Mouse (Mus musculus) stomach, embryonic 14.5 days (tissue): Measurements from ENCODE around the gene Smg1. TPM values are rescaled to one million over a fixed set of nuclear protein-coding genes. Genes with fewer than 3 reads are reported as not detected.
A peak's percentile ranks its signal among the peaks of the same experiment; 100 is the strongest.

ENCODE experiments used
- ATAC-seq: fragments of 200-750 bp; cut with Nextera tagmentation; 2 replicates; pipeline ENCODE4 v1.8.0; 2017; ENCODE audit warnings: low read depth, moderate TSS enrichment; ENCODE audit not compliant: insufficient number of reproducible peaks, insufficient read depth, low FRiP score
- H3K27ac ChIP-seq: fragments of 300-500 bp; sonication (generic); 2 replicates; pipeline ENCODE4 v1.5.1; 2014; ENCODE audit warnings: mild to moderate bottlenecking, low read length, moderate library complexity, mixed read lengths
- H3K27me3 ChIP-seq: fragments of 300-500 bp; sonication (generic); 2 replicates; pipeline ENCODE4 v1.6.1; 2014; ENCODE audit warnings: low read length, control low read depth, mixed read lengths; ENCODE audit not compliant: control insufficient read depth, insufficient read depth
- H3K36me3 ChIP-seq: fragments of 300-500 bp; sonication (generic); 2 replicates; pipeline ENCODE4 v1.6.1; 2014; ENCODE audit warnings: mild to moderate bottlenecking, control low read depth, low read length, moderate library complexity, mixed read lengths; ENCODE audit not compliant: control insufficient read depth, insufficient read depth
- H3K4me1 ChIP-seq: fragments of 300-500 bp; sonication (generic); 2 replicates; pipeline ENCODE4 v1.6.1; 2014; ENCODE audit warnings: low read length, control low read depth, mixed read lengths; ENCODE audit not compliant: control insufficient read depth, insufficient read depth
- H3K4me2 ChIP-seq: fragments of 300-500 bp; sonication (generic); replicated peaks from 2 replicates; pipeline ENCODE4 v1.6.1; 2014; ENCODE audit warnings: low read depth, low read length, control low read depth
- H3K4me3 ChIP-seq: fragments of 300-500 bp; sonication (generic); 2 replicates; pipeline ENCODE4 v1.5.1; 2014; ENCODE audit warnings: low read depth, low read length, control low read depth
- H3K9ac ChIP-seq: fragments of 300-500 bp; sonication (generic); replicated peaks from 2 replicates; pipeline ENCODE4 v1.6.1; 2014; ENCODE audit warnings: low read depth, mild to moderate bottlenecking, control low read depth, low read length, moderate library complexity, mixed read lengths
- H3K9me3 ChIP-seq: fragments of 300-500 bp; sonication (generic); 2 replicates; pipeline ENCODE4 v1.6.1; 2016; ENCODE audit warnings: low read depth, low read length, control low read depth; ENCODE audit not compliant: control insufficient read depth
- WGBS: fragments of 180-500 bp; shearing (Covaris S2); extraction: QIAGEN DNeasy Blood & Tissue Kit; methylation state at CpG from one replicate; pipeline ENCODE4 v1.1.7; 2014; 5-methylcytosine and 5-hydroxymethylcytosine counted together
- polyA plus RNA-seq: library from polyadenylated mRNA; unstranded; fragments of >200 nt; fragmentation: Nextera tagmentation; extraction: Ambion mirVana; gene quantifications from 2 replicates; pipeline ENCODE4 v1.2.1, GENCODE M21; 2014

Smg1 gene
- polyA plus RNA-seq, 1 experiment from 2014 or later: 41.6 TPM

DNA sequence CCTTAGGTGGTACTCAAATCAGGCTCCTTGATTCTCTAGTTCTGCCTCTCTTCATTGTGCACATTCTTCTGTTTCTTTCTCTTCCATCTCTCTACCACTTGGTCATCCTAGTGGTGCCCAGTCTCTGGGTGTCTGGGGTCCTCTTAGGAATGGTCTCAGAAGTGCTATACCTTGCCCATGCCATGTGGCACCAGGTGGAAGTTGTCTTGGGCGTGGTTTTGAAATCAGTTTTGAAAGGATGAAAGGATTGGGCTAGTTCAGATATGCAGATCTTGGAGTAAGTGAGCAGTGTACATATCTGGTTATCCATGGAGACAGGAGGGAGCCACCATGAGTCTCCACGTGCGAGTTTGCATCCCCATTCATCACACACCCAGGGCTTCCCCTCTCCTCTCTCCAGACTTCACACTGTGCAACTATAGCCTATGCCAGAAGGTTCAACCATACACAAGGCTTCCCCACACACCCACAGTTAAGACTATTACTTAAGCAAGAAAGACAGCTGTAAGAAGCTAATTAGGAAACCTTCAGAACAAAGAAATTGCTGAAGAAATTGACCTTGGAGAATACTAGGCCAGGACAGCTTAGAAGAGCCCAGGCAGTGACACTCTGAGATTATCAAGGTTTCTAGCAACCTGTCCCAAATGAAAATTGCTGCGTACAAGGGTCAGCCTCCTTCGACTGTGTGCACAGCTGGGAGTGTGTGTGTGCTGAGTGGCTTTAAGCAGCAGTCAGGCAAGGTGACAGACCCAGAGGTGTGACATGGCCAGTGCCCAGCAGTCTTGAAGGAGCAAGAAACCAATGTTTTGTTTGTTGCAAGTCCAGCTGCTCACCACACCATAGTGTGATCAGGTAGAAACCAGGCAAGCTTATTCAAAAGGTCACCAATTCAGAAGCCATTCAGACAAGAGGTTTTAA, 139.7 kb downstream of the Smg1 start:
- H3K27me3 ChIP-seq: no peaks in the 10 kb centered on the region
- ATAC-seq: no peak
- H3K36me3 ChIP-seq: peaks cover 34% of the 10 kb centered on the region
- WGBS: 35% methylated on average over 5 of the region's 5 CpGs
- H3K4me1 ChIP-seq: no peaks in the 10 kb centered on the region
- no peak overlapping the region for H3K9ac ChIP-seq
- no peak overlapping the region for H3K4me3 ChIP-seq
- H3K27ac ChIP-seq: no peak overlapping the region
- no peak overlapping the region for H3K4me2 ChIP-seq
- H3K9me3 ChIP-seq: no peaks in the 10 kb centered on the region

DNA sequence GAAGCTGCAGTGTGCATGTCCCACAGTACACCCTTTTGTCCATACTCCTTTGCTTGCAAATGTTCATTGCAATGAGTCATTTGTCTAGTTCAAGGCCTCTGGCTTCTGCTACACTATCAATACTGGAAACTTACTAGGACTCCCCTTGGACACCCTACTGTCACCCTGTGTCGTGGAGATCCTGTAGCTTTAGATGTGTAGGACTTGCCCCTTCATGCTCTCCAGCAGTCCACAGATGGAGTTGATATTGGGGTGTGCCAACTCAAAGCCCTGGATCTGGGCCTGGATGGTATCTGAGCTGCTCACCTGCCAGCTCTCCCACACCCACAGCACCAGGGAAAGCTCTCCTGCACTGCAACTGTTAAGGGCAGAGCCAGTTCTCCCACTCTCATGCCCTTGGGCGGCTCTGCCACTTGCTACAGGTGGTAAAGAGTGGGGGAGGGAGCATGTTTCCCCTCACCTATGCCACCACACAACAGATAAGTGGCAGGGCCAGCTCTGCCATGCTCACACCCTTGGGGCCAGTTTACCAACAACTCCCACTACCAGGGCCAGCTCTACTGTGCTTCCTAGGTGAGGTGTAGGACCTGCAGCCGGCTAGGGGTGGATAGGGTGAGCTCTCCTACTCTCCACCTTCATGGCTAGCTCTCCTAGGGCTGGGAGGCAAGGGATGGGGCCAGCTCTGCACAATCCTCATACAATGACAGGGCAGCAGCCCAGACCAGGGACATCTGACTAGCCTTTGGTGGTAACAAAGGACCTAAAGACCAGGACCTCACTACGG, 140.6 kb downstream of the Smg1 start:
- peaks cover 25% of the 10 kb centered on the region for H3K36me3 ChIP-seq
- H3K4me1 ChIP-seq: no peaks in the 10 kb centered on the region
- ATAC-seq: peak; percentile 42
- no peak overlapping the region for H3K4me2 ChIP-seq
- 36% methylated on average over 4 of the region's 4 CpGs for WGBS
- no peak overlapping the region for H3K27ac ChIP-seq
- H3K4me3 ChIP-seq: no peak overlapping the region
- H3K9me3 ChIP-seq: no peaks in the 10 kb centered on the region
- H3K9ac ChIP-seq: no peak overlapping the region
- H3K27me3 ChIP-seq: no peaks in the 10 kb centered on the region

DNA sequence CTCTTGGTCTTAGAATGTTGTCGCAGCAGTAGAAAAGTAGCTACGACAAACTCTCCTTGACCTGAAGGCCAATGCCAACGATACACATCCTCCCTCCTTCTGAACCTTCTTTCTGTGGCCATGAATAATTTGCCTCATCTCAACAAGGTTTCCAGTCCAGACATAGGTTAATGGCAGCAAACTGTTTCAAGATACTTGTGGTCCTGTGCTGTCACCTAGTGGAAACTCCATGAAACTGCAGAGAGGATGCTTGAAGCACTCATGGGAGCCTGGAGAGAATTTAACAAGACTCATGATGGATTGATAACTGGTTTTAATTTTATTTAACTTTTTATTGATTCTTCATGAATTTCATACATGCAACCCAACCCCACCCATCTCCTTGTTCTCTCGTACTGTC, 141.2 kb downstream of the Smg1 start:
- no peaks in the 10 kb centered on the region for H3K9me3 ChIP-seq
- no peaks in the 10 kb centered on the region for H3K27me3 ChIP-seq
- peaks cover 19% of the 10 kb centered on the region for H3K36me3 ChIP-seq
- WGBS: 47% methylated on average over 4 of the region's 4 CpGs
- no peak overlapping the region for H3K9ac ChIP-seq
- no peak for ATAC-seq
- no peak overlapping the region for H3K27ac ChIP-seq
- H3K4me3 ChIP-seq: no peak overlapping the region
- H3K4me1 ChIP-seq: no peaks in the 10 kb centered on the region
- no peak overlapping the region for H3K4me2 ChIP-seq

DNA sequence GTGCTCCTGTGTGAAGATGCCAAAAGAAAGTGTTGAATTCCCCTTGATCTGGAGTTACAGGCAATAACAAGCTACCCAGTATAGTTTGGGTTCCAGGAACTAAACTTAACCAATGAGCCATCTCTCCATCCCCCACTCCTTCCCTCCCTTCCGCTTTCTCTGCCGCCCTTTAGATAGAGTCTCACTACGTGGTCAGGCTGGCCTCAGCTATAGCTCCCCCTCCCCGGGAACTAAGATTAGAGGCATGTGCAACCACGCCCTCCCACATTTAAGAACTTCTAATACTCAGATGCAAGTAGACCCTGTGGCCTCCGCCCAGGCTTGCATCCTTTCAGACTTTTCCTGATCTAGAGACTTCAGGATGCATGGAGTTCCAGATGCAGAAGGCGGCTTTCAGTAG, 145.9 kb downstream of the Smg1 start:
- Histone ChIP-seq H3K4me3 (no peak overlapping the region), H3K9ac (no peak overlapping the region), H3K4me1 (no peaks in the 10 kb centered on the region), H3K4me2 (no peak overlapping the region), H3K27me3 (no peaks in the 10 kb centered on the region), H3K27ac (no peak overlapping the region), H3K9me3 (no peaks in the 10 kb centered on the region), H3K36me3 (no peaks in the 10 kb centered on the region)
- no peak for ATAC-seq
- 60% methylated on average over 7 of the region's 7 CpGs for WGBS

Other genes with a start within 250 kb of the Smg1 start
- gene Rps15a, start 127.5 kb downstream of the Smg1 start, polyA plus RNA-seq: 908 and 1,028 TPM in 2 replicates
- gene Arl6ip1, start 114.0 kb downstream of the Smg1 start, polyA plus RNA-seq: 372 and 393 TPM in 2 replicates
- gene Syt17, start 204.6 kb upstream of the Smg1 start, polyA plus RNA-seq: 7.8 and 8.5 TPM in 2 replicates
- gene Itpripl2, start 248.3 kb upstream of the Smg1 start, polyA plus RNA-seq: 3.1 and 3.7 TPM in 2 replicates